Mouse (Mus musculus) heart, adult 11 months (tissue): ENCODE data around the gene Nes.
A peak's percentile ranks its signal among the peaks of the same experiment; 100 is the strongest.

Source experiments
- DNase-seq: peaks from one replicate; pipeline ENCODE4 v3.0.0; 2022

The Nes gene

DNA sequence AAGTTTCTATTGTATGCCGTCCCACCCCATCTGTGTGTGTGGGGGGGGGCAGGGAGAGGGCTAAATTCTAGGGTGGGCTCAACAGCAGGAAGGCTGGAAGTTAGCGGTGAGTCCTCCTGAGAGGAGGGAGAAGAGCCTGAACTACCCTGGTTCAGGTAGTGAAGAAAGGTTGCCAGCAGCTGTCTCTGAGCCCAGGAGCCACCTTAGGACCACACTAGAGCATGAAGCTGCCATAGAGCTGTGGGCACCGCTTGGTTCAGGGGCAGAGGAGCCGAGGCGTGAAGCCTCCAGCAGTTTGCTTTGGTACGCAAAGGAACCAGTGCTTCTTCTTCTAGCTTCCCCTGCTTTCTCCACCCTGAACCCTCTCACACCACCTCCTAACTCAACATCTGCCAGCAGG lies 12.7 kb downstream of the Nes start:
- DNase-seq = no peak

DNA sequence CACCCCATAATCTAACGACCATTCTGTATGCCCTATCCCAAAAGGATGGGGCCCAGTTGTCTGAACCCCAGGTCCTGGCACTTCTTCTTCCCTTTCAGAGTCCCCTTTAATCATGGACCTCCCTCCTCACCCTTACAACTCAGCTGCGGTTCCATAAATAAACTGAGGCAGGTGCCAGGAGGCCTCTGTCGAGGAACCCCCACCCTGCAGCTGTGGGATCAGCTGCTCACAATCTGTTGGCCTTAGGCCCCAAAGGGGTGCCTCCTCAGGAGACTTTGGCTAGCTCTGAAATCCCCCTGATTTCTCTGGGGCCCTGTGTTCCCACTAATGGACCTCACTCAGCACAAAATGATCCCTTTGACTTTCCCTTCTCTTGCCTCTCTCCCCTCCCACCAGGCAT lies 13.2 kb downstream of the Nes start:
- DNase-seq = no peak

DNA sequence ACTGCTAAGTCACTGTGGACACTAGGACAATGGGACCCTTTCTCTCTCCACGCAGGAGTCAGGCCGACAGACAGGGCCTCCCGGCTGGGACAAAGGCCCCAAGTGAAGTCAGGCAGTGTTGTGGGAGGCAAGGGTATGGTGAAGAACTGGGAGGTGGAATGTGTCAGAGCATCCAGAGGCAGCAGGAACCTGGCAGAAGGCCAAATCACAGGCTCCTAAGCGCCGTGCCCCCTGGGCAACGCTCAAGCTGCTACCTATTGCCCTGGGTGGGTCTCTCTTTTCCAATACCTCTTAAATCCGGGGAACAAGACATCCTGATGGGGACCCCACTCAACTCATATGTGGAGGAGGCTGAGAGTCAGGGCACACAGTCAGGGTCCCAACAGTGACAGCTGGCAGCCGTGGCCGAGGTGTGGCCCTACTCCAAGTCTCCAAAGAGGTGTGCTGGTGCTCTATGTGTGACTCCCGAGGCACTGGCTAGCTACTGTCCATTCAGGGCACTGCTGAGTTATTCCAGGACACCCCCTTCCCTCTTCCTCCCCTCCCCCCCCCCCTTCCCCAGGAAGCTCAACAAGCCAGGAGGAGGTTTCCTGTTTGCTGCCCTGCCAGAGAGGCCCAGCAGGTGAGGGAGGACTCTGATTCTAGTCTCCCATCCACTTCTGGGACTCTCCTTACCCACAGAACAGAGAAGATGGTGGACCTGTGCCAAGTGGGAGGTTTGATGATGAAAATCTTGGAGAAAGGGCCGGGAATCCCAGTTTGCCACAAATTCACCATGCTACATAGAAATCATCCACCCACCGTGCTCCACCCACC lies 14.8 kb downstream of the Nes start:
- peak; percentile 97 for DNase-seq

DNA sequence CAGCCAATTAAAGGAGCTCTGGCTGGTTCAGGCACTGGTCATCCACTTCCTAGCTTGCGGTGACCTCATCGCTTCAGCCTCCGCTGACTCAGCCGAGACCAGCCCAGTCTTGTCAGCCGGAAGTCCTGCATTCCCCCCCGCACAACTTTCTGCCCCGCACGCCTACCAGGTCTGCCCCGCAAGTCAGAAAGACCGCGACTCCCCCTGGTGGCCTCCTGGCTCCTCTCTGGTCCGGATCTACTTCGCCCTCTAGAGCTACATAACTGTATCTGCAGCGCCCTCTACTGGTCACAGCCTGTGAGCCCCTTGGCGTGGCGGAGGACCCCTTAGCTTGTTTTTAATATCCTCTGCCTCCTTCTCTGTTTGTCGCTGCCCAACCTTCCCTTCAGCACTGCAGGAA lies 16.0 kb downstream of the Nes start:
- peak; percentile 99 for DNase-seq

DNA sequence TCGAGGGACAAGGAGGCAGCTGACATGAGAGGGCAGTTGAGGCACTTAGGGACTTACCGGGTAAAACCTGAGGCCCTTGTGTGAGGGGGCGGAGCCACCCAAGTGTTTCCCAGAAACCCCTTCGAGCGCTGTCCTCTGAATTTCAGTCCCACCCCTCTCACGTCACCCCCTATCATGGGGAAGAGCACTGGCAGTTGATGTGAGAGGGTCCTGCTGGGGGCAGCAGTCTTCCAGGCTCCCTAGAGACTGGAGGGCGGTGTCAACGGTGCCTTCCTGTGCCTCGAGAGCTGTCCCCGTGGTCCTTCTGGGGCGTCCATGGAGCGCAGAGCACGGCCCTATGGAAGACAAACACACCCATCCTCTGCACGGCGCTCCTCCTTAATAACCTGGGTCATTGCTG lies 16.8 kb downstream of the Nes start:
- peak; percentile 95 for DNase-seq

DNA sequence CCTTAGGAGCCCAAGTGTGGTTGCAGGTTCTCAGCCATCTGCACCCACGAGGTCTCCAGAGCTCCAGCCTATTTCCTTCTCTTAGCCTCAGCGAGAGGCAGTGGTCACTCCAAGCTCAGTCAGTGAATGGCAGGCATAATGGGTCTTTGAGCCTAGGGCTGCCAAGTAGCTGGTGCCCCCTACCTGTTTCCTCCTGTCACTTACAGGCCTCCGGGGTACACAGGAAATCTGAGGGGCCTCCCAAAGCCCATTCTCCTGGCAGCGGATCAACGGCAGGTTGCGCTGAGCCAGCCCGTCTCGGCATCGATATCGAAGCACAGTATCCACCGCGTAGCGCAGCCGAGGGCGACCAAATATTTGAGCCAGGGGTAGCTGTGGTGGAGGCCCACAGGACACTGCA lies 17.2 kb downstream of the Nes start:
- DNase-seq = no peak

DNA sequence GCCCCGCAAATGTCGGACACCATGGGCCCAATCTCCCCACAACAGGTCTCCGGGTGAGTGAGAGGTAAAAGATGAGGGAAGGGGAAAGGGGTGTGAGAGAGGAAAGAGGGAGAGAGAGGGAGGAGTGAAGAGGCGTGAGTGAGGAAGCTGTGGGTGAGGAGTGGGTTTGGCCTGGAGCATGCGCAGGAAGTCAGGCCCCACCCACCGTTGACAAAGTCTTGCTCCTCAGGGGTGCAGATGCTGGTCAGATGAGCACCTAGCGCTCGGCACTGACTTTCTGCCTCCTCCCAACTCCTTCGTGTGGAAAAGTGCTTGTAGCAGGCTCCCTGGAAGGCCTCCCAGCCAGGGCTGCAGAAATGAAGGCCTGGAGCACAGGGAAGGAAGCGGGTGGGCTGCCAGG lies 19.1 kb downstream of the Nes start:
- no peak for DNase-seq

DNA sequence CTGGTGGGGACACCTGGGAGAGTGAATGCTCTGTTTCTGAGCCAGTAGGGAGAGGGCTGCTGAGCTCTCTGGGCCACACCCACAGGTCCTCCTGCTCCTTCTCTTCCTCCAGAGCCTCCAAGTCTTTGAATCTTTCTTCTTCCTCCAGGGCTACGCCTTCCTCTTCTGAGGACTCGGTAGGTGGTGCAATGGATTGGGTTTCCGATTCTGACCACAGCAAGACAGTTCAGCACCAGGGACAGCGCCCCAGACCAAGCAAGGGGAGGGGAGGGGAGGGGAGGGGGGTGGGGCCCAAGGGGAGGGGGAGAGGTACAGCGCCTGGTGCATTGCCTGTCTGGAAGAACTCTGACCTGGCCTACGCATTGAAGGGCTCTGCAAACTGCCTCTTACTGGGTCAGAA lies 22.6 kb downstream of the Nes start:
- DNase-seq = no peak

DNA sequence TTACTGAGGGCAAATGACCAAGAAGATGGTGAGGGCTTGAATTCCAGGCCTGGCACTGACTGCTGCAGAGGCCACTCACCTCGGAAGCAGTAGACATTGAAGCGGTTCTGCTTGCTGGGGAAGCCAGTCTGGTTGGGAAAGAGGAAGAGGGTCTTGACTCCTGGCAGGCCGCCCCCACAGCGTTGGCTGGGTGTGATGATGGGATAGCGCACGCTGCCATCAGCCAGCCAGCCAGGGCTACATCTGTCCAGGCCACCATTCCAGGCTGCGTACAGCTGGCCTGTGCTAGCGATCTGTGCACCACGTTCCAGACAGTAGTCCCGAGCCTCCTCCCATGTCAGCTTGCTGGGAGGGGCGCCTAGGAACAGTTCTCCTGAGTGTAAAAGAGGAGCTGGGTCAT lies 24.5 kb downstream of the Nes start:
- no peak for DNase-seq

DNA sequence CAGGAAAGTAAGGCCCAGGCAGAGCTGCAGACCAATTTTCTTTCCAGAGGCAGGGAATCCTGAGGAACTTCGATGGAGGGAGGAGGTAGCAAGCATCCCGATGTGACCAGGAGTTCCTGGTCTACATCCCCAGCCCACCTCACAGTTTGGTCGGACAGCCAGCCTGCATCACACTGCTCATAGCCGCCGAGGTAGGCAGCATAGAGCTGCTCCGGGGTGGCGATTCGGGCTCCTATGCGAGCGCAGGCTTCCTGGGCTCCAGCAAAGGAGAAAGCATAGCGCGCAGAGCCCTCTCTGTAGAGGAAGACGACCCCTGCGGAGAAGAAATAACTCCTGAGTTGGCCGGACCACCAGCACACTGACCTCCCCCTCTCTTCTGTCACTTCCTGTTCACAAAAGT lies 25.5 kb downstream of the Nes start:
- no peak for DNase-seq

DNA sequence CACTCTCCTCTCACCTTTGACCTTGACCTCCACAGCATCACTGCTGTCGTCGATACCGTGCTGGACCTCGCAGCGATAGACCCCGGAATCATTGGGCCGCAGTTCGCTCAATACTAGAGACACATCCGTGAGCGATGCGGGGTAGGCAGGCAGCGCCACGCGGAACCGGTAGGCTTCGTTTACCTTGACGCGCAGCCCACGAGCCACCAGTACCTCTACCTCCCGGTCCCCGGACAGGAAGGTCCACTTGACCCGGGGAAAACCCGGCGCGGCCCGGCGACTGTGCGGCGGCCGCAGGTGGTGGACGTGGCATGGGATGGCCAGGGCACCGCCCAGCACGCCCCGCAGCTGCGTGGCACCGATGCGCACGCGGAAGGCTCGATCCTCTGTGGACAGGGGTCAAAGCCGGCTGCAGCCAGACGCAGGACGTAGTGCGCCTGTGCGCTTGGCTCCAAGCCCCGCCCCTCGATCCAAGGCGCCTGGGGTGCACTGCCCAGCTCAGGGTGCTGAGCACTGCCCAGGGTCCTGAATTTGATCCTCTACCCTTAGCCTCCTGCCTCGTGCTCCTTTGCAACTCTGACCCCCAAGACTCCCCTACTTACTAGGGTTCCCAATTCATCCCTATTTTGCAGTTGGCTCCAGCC lies 26.2 kb downstream of the Nes start:
- peak; percentile 92 for DNase-seq

DNA sequence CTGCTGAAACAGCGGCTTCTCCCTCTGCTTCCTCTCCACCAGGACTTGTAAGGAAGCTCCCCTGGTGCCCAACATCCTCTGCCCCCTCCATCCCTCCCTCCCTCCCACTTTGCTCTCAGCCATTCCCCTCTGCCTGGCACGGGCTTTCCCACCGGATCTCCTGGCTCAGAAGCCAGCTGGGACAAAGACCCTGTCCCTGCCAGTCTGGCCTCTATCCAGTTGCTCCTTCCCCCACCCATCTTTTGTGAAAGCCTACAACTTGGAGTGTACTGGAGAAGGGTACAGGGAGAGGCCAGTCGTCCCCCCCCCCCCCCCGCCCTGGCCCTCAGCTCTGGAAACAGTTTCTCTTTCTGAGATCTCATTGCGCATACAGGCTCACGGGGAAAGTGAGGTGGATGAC lies 27.9 kb downstream of the Nes start:
- DNase-seq = no peak

DNA sequence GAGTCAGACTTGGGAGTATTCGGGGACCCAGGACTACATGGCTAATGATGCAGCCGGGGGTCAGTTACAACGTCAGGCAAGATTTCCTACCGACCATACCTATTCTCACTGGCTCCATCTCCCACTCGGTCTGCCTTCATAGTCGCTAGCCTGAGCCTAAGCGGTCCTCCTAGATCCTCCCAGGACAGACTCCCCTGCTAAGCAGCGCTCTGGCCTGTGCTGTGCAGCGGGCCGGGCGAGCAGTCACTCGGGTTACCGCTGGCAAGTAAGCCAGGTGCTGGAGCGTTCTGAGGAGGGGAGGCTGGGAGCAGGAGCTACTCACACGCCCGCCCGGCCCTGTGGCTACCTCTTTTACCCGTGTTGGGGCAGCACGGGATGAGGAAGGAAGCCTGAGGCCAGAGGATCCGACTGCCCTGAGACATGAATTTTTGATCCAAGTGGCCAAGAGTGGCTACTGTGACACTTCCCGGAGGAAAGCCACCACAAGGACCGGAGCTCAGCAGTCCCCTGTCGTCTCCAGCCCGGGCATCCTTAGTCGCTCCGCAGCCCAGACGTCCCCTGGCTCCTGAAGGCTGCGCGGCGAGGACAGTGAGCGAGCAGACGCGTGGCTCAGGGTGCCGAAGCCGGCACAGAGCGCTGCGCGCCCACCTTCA lies 28.5 kb downstream of the Nes start:
- no peak for DNase-seq

DNA sequence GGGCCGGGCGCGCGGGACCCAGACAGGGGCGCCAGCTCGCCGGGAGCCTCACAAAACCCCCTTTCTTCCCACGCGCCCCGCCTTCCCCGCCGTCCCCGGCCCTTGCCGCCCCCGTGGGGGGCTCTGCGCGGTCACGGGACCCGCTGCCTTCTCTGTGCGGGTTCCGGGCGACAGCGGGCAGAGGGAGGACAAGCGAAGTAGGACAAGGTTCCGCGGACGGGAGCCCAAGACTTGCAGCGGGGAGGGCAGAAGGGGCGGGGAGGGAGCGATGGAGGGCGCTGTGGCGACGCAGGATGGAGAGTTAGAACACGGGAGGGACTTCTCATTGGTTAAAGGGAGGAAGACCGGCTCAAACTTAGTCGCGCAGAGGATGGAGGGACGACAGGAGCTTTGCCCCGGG lies 29.3 kb downstream of the Nes start, which contains the start of gene Bcan:
Gene Bcan (minus strand): TSS at position 50 of the 400 bp plus-strand sequence.
- no peak for DNase-seq

DNA sequence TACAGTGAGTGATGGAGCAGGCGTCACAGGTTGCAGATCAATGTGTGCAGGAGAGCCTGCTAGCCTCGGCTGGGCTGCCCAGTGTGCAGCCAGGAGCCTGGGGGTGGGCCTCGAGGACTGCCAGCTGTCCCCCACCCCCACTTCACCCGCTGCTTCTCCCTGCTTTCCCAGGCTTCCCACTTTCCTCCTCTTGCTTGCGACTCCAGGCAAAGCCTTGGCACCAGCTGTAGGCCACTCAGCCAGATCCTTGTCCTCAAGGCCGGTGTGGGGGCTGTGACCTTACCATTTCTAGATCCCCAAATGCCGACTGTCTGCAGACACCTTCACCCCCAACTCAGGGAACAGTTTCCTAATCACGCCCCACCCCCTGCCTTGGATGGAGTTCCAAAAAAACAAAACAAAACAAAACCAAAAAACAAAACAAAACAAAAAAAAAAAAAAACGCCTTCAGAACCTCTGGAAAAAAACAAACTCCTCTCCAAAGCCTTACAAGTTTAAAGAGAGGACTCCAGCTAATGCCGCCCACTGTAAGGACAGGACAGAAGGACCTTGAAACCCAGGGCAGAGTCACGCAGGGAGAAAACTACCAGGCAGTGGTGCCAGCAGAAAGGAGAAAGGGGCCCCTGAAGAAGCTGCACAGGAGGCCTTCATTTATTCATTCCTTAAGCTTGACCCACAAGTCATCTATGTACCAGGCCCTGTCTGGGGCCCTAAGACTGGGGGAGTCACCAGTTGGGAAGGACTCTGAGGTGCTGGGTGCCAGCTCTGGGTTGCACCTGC lies 30.1 kb downstream of the Nes start:
- no peak for DNase-seq

DNA sequence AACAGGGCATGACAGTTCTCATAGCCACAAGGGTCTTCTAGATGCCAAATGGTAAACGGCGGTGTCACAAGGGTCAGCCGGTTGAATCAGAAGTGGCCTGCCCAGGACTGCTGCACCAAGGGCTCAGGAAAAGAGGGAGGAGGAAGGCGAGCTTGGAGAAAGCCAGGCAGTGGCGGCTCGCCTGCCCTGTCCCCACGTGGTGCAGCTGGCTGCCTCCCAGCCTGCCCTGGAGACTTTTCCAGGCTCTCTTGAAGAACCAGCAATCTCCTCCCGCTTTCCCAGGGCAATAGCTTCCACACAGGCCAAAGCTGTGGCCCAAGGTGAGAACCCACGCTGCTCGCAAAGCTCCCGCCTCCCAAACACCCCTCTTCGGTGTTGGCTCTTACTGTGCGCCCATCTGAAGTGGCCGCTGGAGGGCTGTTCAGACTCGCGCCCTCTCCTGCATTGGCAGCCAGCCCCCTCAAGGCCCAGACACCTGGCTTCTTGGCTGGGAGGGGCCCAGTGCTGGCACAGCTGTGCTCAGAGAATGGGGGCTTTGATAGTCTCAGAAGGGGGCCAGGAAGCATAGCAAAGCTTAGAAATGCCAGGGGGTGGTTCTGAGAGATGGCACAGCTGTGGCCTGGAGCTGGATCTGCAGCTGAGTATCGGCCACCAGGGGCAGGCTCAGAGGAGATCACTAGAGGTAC lies 31.6 kb downstream of the Nes start:
- DNase-seq = no peak

DNA sequence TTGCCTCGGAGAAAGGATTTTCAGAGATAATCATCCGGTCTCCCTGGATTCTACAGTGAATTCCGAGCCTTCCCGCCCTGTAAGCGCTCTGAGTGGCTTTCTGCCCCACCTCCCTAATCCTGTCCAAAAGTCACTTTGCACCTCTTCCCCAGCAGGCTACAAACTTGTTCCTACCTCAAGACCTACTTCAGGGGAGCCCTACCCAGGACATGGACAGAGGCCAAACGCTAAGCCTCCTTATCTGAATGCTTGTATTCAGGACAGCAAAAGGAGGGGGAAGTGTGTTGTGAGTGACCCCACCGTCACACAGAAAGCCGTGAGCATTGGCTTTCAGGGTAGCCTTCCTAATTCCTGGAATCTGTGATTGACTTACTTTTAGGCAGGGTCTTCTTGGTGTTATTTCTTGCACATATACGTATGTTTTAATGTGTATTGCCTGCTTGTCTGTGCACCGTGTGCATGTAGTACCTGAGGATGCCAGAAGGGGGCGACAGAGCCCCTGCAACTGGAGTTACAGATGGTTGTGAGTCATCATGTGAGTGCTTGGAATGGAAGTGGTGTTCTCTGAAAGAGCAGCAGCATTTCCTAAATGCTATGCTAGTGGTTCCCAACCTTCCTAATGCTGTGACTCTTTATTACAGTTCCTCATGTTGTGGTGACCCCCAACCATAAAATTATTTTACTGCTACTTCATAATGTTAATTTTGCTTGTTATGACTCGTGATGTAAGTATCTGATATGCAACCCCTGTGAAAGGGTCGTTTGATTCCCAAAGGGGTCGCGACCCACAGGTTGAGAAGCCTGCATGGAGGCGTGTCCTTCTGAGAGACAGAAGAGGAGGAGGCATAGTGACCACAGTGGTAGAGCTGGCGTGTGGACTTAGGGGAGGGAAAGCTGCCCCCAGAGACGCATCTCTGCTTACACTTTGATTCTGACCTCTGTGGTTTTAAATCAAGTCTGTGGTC lies 35.2 kb downstream of the Nes start:
- no peak for DNase-seq

DNA sequence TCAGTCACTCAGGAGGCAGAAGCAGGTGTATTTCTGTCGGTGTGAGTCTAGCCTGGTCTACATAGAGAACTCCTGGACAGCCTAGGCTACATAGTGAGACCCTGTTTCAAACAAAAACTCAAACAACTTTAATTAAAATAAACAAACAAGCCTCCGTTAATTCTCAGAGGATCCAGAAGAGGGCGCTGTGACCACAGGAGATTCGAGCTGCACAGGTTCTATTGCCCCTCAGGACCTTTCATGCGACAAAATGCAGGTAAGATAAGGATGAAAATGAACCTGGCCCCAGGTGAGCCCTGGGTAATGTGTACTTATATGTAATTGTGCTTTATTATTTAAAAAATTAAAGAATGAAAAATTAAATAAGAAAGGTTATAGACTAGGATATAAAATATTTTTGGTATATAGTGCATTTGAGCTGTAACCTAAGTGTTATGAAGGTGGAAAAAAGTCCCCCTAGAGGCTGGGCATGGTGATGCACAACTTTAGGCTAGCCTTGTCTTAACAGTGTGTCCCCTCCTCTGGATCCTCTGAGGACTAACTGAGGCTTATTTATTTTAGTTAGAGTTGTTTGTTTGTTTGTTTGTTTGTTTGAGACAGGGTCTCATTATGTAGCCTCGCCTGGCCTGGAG lies 39.9 kb downstream of the Nes start:
- DNase-seq = no peak

DNA sequence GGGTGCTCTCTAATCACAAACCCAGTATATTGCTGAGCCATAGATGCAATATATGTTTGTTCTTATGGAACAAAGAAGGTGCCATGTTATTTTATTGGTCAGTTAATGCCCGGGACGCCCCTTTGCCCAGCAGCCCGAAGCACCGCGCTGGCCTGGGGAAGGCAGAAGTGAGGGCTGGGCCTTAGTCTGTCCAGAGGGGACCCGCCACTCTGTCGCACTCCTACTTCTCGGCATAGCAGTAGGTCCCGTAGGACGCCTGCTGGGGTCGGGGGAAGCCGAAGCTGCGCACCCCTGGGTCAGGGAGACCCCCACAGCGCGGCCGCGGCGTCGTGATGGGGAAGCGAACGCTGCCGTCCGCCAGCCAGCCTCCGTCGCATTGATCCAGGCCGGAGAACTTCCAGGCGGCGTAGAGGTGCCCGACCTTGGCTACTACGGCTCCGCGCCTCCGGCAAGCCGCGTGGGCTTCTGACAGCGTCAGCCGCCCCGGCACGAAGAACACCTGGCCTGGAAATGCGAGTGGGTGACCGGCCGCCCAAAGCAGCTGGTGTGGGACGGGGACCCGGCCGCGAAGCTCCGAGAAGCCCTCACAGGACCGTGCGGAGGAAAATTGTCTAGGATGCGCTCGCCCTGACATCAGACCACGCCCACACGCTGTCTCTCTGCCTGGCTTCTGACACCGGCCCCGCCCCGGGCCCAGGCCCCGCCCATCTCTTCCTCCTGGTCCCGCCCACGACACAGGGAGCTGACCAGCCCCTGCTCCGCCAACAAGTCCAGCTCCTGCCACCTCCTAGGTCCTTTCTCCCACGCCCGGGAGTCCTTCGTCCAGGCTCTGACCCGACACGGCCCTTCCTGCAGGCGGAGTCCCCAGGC lies 51.7 kb downstream of the Nes start:
- DNase-seq = peak; percentile 99
